Mouse (Mus musculus): ENCODE results near the gene Rnf187. TPM values are rescaled to one million over a fixed set of nuclear protein-coding genes. Genes with fewer than 3 reads are reported as not detected.

The Rnf187 gene
- total and polyA plus RNA-seq, 3 experiments = 185 to 195 (median 188) TPM

- TF ChIP-seq ZKSCAN1 (IDR thresholded peaks at IDR 0.05; ENCODE audit: borderline replicate concordance, low read depth, low read length) = no peak
- TF ChIP-seq POLR2A (IDR thresholded peaks at IDR 0.05; ENCODE audit: low read depth, low read length) = no peak
Measured at GRCm38 (mm10) chr11:58929055-58929454, 9.7 kb downstream of the Rnf187 start (continued).

GRCm38 (mm10) chr11:58927790-58928651 is 10.7 kb downstream of the Rnf187 start:
- Histone ChIP-seq H3K4me1 (ENCODE audit: control insufficient read depth in 1 of 2, insufficient read depth in 2 of 2) (peaks cover 0 to 6% of the 10 kb centered on the region in 2 experiments; a peak in 3 of 4 replicates), H3K36me3 (replicated peaks in 1 of 2; ENCODE audit: control insufficient read depth in 1 of 2, insufficient read depth in 1 of 2, low read length in 1 of 2) (peaks cover 23 to 28% of the 10 kb centered on the region in 2 experiments), H3K9ac (ENCODE audit: insufficient read depth, low read depth) (peak overlapping the region; percentile 26), H3K79me2 (replicated peaks; ENCODE audit: control insufficient read depth, extremely low read depth, insufficient read depth, poor library complexity, severe bottlenecking) (no peaks in the 10 kb centered on the region), H3K27me3 (replicated peaks) (peaks cover 16% of the 10 kb centered on the region), H3K9me3 (replicated peaks; ENCODE audit: low read length) (no peaks in the 10 kb centered on the region), H3K27ac (ENCODE audit: insufficient read depth, low read depth) (peak overlapping the region; percentile 64), H3K4me3 (replicated peaks in 1 of 3; ENCODE audit: low read depth in 2 of 3, low read length in 2 of 3, poor library complexity in 1 of 3) (peak overlapping the region; percentile 42 to 57 (median 53)), H3K4me2 (ENCODE audit: insufficient read depth, low read depth, poor library complexity, severe bottlenecking) (peak overlapping the region; percentile 90)
- DNase-seq (ENCODE audit: extremely low read depth) = peak; percentile 78
- TF ChIP-seq NRF1 (IDR thresholded peaks at IDR 0.05; ENCODE audit: low read depth, low read length) (no peak), POLR2A (IDR thresholded peaks at IDR 0.05; ENCODE audit: low read depth, low read length) (peak; percentile 63; the same call in 1 of the 2 replicates), TBP (conservative IDR thresholded peaks at IDR 0.05; ENCODE audit: low read depth, low read length) (peak; percentile 96), ETS1 (conservative IDR thresholded peaks at IDR 0.05; ENCODE audit: low read depth, low read length) (peak; percentile 62; the same call in 1 of the 2 replicates), UBTF (IDR thresholded peaks at IDR 0.05; ENCODE audit: low read depth, low read length) (no peak), USF2 (conservative IDR thresholded peaks at IDR 0.05; ENCODE audit: low read depth, low read length) (no peak), BHLHE40 (IDR thresholded peaks at IDR 0.05; ENCODE audit: low read depth, low read length) (0 out of 2 replicates have a peak, but pooled peaks have one; percentile 5), TCF12 (IDR thresholded peaks at IDR 0.05; ENCODE audit: low read depth, low read length) (peak; percentile 67), MYC (IDR thresholded peaks at IDR 0.05; ENCODE audit: low read depth, low read length) (no peak), PAX5 (IDR thresholded peaks at IDR 0.05; ENCODE audit: low read length) (no peak), ELF1 (IDR thresholded peaks at IDR 0.05; ENCODE audit: low read depth, low read length) (peak; percentile 62; the same call in 1 of the 2 replicates), CTCF (conservative IDR thresholded peaks at IDR 0.05 in 1 of 2, IDR thresholded peaks at IDR 0.05 in 1 of 2; ENCODE audit: low read depth in 2 of 2, low read length in 2 of 2) (peak; percentile 85 to 94), POLR2AphosphoS2 (IDR thresholded peaks at IDR 0.05; ENCODE audit: low read depth, low read length) (no peak), MXI1 (IDR thresholded peaks at IDR 0.05; ENCODE audit: low read depth, low read length) (no peak), SMC3 (IDR thresholded peaks at IDR 0.05; ENCODE audit: low read depth, low read length) (peak; percentile 85), CHD2 (IDR thresholded peaks at IDR 0.05; ENCODE audit: low read length) (peak; percentile 77), RAD21 (IDR thresholded peaks at IDR 0.05; ENCODE audit: low read depth, low read length) (peak; percentile 63), ZNF384 (IDR thresholded peaks at IDR 0.05; ENCODE audit: low read depth, low read length) (no peak), MEF2A (IDR thresholded peaks at IDR 0.05; ENCODE audit: borderline replicate concordance, low read depth, low read length) (0 out of 2 replicates have a peak, but pooled peaks have one; percentile 25)
- dilution Hi-C loops (cut with MboI; ENCODE audit: extremely low pct_ligation_motif_present, extremely low pct_unique_long_range_greater_than_20kb, low sequenced_read_pairs) = no loop called here
- in situ Hi-C loops (cut with MboI; ENCODE audit: low pct_ligation_motif_present, low pct_unique_long_range_greater_than_20kb, low sequenced_read_pairs) = no loop called here
